Mouse (Mus musculus): Measurements from ENCODE around the gene Actr3b. TPM values are rescaled to one million over a fixed set of nuclear protein-coding genes. Genes with fewer than 3 reads are reported as not detected.
"Not testable (repeated sequence)": the region's sequence is repeated elsewhere in the genome, so short reads cannot be mapped to it uniquely, and the experiment has no call there.

The Actr3b gene
- polyA plus RNA-seq (2014; fragmentation: Nextera tagmentation; extraction: Ambion mirVana): 7.6 and 9.3 TPM in 2 replicates

DNA sequence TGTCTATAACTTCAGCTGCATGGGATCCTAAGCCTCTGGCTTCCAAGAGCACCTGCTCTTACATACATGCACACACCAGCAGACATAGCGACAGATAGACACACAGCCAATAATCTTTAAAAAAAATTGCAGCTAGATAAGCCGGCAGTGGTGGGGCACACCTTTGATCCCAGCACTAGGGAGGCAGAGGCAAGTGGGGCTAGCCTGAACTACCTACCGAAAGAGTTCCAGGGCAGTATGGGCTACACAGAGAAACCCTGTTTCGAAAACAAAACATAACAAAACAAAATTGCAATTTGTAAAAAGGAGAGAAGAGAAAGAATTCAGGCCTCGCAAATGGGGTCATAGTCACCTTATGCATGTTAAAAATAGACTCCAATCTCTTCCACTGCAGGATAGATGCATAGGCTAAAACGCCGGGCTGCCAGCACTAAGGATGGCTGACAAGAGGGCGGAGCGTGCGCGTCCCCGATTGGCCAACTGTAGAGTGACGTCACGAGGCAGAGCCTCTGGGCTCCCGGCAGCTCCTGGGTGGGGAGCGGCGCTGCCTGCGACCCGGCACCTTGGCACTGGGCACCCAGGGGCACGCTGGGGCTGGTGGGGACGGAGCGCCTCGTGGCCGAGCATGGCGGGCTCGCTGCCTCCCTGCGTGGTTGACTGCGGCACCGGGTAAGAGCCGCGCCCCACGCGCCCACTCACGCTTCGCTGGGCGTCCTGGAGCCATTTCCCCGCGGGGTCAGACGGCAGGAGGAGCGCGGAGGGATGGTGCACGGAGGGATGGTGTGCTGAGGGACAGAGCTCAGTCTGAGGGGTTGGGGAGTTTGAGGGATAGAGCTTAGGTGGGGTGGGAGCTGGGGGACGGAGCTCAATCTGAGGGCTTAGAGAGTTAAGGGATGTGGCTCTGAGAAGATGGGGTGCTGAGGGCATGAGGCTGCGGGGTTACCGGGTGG is at the start of gene Actr3b:
Gene Actr3b, plus strand, starts transcription at position 538 of the 950 bp plus-strand sequence.
- no peaks in the 10 kb centered on the region for H3K9me3 ChIP-seq (ENCODE audit: control insufficient read depth, low read length)
- peak; percentile 97 for ATAC-seq (ENCODE audit: low read depth)
- H3K27me3 ChIP-seq (replicated peaks; ENCODE audit: control insufficient read depth, insufficient read depth, low read length): peaks cover 7% of the 10 kb centered on the region
- peak within 1 kb of the TSS; percentile 78 for H3K4me3 ChIP-seq (ENCODE audit: low read depth, low read length)
- H3K9ac ChIP-seq (ENCODE audit: low read depth, low read length): peak within 1 kb of the TSS; percentile 74
- H3K27ac ChIP-seq (replicated peaks; ENCODE audit: low read depth, low read length): no peak within 1 kb of the TSS
- no peaks in the 10 kb centered on the region for H3K36me3 ChIP-seq (ENCODE audit: control insufficient read depth, insufficient read depth, low read length)
- peaks cover 5% of the 10 kb centered on the region for H3K4me1 ChIP-seq (ENCODE audit: control insufficient read depth, insufficient read depth, low read length)
- WGBS: 2% methylated on average over 42 of the region's 45 CpGs
- peak; percentile 94 for DNase-seq (ENCODE audit: low spot score)
- H3K4me2 ChIP-seq (ENCODE audit: low read depth, low read length): peak within 1 kb of the TSS; percentile 97

DNA sequence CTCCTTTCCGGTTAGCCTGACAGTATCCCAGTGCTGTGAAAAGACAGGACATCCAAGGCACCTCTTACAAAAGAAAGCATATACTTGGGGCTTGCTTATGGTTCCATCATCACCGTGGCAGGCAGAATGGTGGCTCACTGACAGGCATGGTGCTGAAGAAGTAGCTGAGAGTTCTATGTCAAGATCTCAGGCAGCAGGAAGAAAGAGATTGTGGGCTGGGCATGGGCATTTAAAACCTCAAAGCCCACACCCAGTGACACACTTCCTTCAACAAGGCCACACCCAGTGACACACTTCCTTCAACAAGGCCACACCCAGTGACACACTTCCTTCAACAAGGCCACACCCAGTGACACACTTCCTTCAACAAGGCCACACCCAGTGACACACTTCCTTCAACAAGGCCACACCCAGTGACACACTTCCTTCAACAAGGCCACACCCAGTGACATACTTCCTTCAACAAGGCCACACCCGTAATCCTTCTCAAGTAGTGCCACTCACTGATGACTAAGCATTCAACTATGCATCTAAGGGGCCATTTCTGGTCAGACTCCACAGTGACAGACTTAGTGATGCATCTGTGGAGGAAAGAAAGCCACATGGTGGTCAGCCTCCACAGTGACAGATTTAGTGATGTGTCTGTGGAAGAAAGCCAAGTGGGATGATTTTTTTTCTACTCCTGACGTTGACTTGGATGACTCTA is 46.6 kb upstream of the Actr3b start:
- H3K9ac ChIP-seq (ENCODE audit: low read depth, low read length); H3K36me3 ChIP-seq (ENCODE audit: control insufficient read depth, insufficient read depth, low read length); H3K4me1 ChIP-seq (ENCODE audit: control insufficient read depth, insufficient read depth, low read length); H3K27me3 ChIP-seq (replicated peaks; ENCODE audit: control insufficient read depth, insufficient read depth, low read length); H3K9me3 ChIP-seq (ENCODE audit: control insufficient read depth, low read length); ATAC-seq (ENCODE audit: low read depth); H3K4me3 ChIP-seq (ENCODE audit: low read depth, low read length); DNase-seq (ENCODE audit: low spot score); H3K27ac ChIP-seq (replicated peaks; ENCODE audit: low read depth, low read length); H3K4me2 ChIP-seq (ENCODE audit: low read depth, low read length): not testable (repeated sequence)
- 89% methylated on average over 4 of the region's 4 CpGs for WGBS

DNA sequence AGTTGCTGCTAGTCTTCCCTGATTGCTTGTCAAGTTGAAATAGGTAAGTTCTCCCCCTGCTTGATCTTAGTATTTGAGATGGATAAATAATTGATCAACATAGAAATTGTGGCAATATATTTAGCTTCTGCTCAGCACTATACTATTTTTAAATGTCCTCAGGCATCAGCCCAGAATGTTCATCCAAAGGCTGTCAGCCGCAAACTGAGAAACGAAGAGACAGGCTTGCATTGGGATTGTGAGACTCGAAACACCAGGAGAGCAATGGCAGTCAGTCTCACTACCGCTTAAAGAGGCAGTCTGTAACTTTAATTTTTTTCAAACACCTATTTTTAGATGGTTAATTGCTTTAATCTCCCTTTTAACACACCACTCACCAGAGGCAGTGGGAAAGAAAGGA is 40.4 kb upstream of the Actr3b start:
- ATAC-seq (ENCODE audit: low read depth) (no peak), DNase-seq (ENCODE audit: low spot score) (no peak)
- 83% methylated on average over 4 of the region's 4 CpGs for WGBS

DNA sequence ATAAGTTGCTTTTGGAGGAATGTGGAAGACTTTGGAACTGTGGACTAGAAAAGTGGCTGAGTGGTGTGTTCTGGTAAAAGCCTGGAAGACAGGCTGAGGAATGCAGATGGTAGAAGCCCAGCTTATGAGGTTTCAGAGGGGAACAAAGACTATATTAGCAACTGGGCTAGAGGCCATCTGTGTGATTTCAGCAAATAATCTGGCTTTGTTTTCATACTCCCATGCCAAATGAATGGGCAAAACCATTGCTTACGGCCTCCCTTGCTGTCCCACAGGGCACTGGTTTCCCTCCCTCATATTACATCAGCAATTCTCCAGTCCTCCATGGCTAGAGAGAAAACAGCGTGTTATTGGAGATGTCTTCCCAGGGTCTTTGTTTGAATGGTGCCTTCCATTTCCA is 36.8 kb upstream of the Actr3b start:
- no peaks in the 10 kb centered on the region for H3K27me3 ChIP-seq (replicated peaks; ENCODE audit: control insufficient read depth, insufficient read depth, low read length)
- WGBS: 75% methylated on average over 2 of the region's 2 CpGs
- DNase-seq (ENCODE audit: low spot score): no peak
- no peaks in the 10 kb centered on the region for H3K36me3 ChIP-seq (ENCODE audit: control insufficient read depth, insufficient read depth, low read length)
- H3K9me3 ChIP-seq (ENCODE audit: control insufficient read depth, low read length): no peaks in the 10 kb centered on the region
- H3K4me2 ChIP-seq (ENCODE audit: low read depth, low read length): no peak overlapping the region
- H3K9ac ChIP-seq (ENCODE audit: low read depth, low read length): no peak overlapping the region
- ATAC-seq (ENCODE audit: low read depth): no peak
- H3K4me3 ChIP-seq (ENCODE audit: low read depth, low read length): no peak overlapping the region
- H3K4me1 ChIP-seq (ENCODE audit: control insufficient read depth, insufficient read depth, low read length): no peaks in the 10 kb centered on the region
- H3K27ac ChIP-seq (replicated peaks; ENCODE audit: low read depth, low read length): no peak overlapping the region

More for the DNA sequence above, 40.4 kb upstream of the Actr3b start:
- Histone ChIP-seq H3K4me2 (ENCODE audit: low read depth, low read length) (no peak overlapping the region), H3K4me3 (ENCODE audit: low read depth, low read length) (no peak overlapping the region), H3K36me3 (ENCODE audit: control insufficient read depth, insufficient read depth, low read length) (no peaks in the 10 kb centered on the region), H3K27ac (replicated peaks; ENCODE audit: low read depth, low read length) (no peak overlapping the region), H3K9me3 (ENCODE audit: control insufficient read depth, low read length) (no peaks in the 10 kb centered on the region), H3K27me3 (replicated peaks; ENCODE audit: control insufficient read depth, insufficient read depth, low read length) (no peaks in the 10 kb centered on the region), H3K9ac (ENCODE audit: low read depth, low read length) (no peak overlapping the region), H3K4me1 (ENCODE audit: control insufficient read depth, insufficient read depth, low read length) (no peaks in the 10 kb centered on the region)

DNA sequence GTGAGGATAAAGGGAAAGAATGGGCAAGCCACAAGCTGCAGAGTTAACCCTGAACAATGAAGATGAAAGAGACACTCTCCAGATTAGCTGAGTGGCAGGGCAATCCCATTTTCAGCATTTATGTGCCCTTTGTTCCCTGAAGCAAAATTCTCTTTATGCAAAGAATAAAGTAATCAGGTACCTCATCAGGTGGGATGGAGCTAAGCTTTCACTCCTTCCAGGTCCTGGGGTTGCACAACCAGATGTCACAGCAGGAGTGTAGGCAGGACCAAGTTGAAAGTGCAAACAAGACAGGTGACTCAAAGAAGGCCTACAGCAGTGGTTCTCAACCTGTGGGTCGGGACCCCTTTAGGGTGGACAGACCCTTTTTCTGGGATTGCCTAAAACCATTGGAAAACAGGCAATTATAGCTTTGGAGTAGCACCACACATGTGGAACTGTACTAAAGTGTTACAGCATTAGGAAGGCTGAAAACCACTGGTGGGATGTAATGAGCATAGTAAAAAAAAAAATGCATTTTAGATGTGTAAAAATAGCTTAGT is 35.6 kb upstream of the Actr3b start:
- whole genome bisulfite sequencing: 22% methylated on average over 1 of the region's 1 CpGs

DNA sequence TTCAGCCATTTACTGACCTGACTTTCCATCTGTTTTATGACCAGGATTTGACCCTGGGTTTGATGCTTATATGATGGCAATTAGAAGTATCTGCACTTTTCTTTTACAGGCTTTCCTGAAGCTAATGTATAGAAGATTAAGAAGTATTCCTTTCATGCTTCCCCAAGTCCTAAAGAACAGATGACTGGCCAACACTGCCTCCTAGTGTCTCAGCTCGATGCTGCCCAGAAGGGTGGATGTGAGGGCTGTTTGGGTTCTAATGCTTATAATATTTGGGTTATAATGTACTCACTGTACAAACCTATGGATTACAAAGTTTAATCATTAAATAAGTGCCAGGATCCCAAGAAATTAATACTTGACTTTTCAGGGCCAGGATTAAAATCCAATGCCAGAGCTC is 25.5 kb upstream of the Actr3b start:
- H3K9me3 ChIP-seq (ENCODE audit: control insufficient read depth, low read length): no peaks in the 10 kb centered on the region
- no peak overlapping the region for H3K4me3 ChIP-seq (ENCODE audit: low read depth, low read length)
- peak; percentile 35 for DNase-seq (ENCODE audit: low spot score)
- WGBS: 13% methylated on average over 1 of the region's 1 CpGs
- H3K27ac ChIP-seq (replicated peaks; ENCODE audit: low read depth, low read length): no peak overlapping the region
- H3K36me3 ChIP-seq (ENCODE audit: control insufficient read depth, insufficient read depth, low read length): no peaks in the 10 kb centered on the region
- no peaks in the 10 kb centered on the region for H3K4me1 ChIP-seq (ENCODE audit: control insufficient read depth, insufficient read depth, low read length)
- ATAC-seq (ENCODE audit: low read depth): no peak
- H3K4me2 ChIP-seq (ENCODE audit: low read depth, low read length): no peak overlapping the region
- no peaks in the 10 kb centered on the region for H3K27me3 ChIP-seq (replicated peaks; ENCODE audit: control insufficient read depth, insufficient read depth, low read length)
- H3K9ac ChIP-seq (ENCODE audit: low read depth, low read length): no peak overlapping the region

More for the DNA sequence above, 35.6 kb upstream of the Actr3b start:
- DNase-seq (ENCODE audit: low spot score): no peak
- Histone ChIP-seq H3K27me3 (replicated peaks; ENCODE audit: control insufficient read depth, insufficient read depth, low read length) (no peaks in the 10 kb centered on the region), H3K4me2 (ENCODE audit: low read depth, low read length) (no peak overlapping the region), H3K36me3 (ENCODE audit: control insufficient read depth, insufficient read depth, low read length) (no peaks in the 10 kb centered on the region), H3K4me3 (ENCODE audit: low read depth, low read length) (no peak overlapping the region), H3K4me1 (ENCODE audit: control insufficient read depth, insufficient read depth, low read length) (no peaks in the 10 kb centered on the region), H3K27ac (replicated peaks; ENCODE audit: low read depth, low read length) (no peak overlapping the region), H3K9me3 (ENCODE audit: control insufficient read depth, low read length) (no peaks in the 10 kb centered on the region), H3K9ac (ENCODE audit: low read depth, low read length) (no peak overlapping the region)
- ATAC-seq (ENCODE audit: low read depth): no peak

DNA sequence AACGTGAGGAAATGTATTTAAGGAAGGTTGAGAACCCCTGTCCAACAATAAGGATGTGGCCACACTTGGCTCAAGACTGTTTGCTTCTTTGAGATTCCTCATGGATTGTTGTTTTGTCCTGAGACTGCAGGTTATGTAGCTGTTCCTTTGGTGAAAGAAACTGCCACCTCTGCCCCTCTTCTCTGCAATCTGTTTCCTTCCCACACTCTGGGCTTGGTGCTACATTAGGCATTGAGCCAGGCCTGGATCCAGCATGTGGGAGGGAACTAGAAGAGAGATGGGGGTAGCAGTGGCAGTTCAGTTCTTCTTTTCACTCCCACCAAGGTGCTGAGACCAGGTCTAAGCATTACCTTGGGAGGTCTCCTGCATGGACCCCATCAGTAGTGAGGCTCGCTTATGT is 23.9 kb upstream of the Actr3b start:
- DNase-seq (ENCODE audit: low spot score) (no peak), ATAC-seq (ENCODE audit: low read depth) (no peak)
- WGBS: 74% methylated on average over 2 of the region's 2 CpGs
- H3K36me3 ChIP-seq (ENCODE audit: control insufficient read depth, insufficient read depth, low read length): no peaks in the 10 kb centered on the region
- H3K9me3 ChIP-seq (ENCODE audit: control insufficient read depth, low read length): no peaks in the 10 kb centered on the region
- no peak overlapping the region for H3K9ac ChIP-seq (ENCODE audit: low read depth, low read length)
- H3K4me1 ChIP-seq (ENCODE audit: control insufficient read depth, insufficient read depth, low read length): no peaks in the 10 kb centered on the region
- H3K4me3 ChIP-seq (ENCODE audit: low read depth, low read length): no peak overlapping the region
- H3K27ac ChIP-seq (replicated peaks; ENCODE audit: low read depth, low read length): no peak overlapping the region
- H3K27me3 ChIP-seq (replicated peaks; ENCODE audit: control insufficient read depth, insufficient read depth, low read length): no peaks in the 10 kb centered on the region
- no peak overlapping the region for H3K4me2 ChIP-seq (ENCODE audit: low read depth, low read length)

DNA sequence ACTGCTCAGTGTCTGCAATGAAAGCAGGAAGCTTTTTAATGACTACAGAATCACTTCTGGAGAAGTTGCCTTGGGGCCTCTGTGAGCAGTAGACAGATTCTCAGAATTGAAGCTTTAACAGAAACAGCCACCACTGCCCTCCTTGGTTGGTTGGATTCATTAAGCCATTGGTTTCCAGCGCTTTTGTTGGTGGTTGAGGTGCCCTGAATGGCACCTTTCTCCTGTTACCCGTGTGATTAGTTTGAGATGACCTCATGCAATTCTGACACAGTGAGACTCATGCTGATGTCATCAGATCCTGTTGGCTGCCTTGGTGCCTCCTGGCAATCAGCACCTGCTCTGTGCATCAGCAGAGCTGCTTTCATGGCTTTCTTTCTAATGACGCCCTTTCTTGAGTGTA is 21.3 kb upstream of the Actr3b start:
- Histone ChIP-seq H3K4me1 (ENCODE audit: control insufficient read depth, insufficient read depth, low read length) (no peaks in the 10 kb centered on the region), H3K9me3 (ENCODE audit: control insufficient read depth, low read length) (no peaks in the 10 kb centered on the region), H3K9ac (ENCODE audit: low read depth, low read length) (no peak overlapping the region), H3K27ac (replicated peaks; ENCODE audit: low read depth, low read length) (no peak overlapping the region), H3K4me2 (ENCODE audit: low read depth, low read length) (no peak overlapping the region), H3K27me3 (replicated peaks; ENCODE audit: control insufficient read depth, insufficient read depth, low read length) (no peaks in the 10 kb centered on the region), H3K36me3 (ENCODE audit: control insufficient read depth, insufficient read depth, low read length) (no peaks in the 10 kb centered on the region), H3K4me3 (ENCODE audit: low read depth, low read length) (no peak overlapping the region)
- WGBS: 56% methylated on average over 3 of the region's 3 CpGs
- ATAC-seq (ENCODE audit: low read depth) (no peak), DNase-seq (ENCODE audit: low spot score) (peak; percentile 29)
